Mouse (Mus musculus) MEL (cell line): Measurements from ENCODE around the gene Cysrt1. TPM values are rescaled to one million over a fixed set of nuclear protein-coding genes. Genes with fewer than 3 reads are reported as not detected.

Experiments used
- DNase-seq: peaks from one replicate; pipeline ENCODE4 v3.0.0; 2011; ENCODE audit warnings: low read depth, low spot score
- H3K27ac ChIP-seq: 2 replicates; pipeline ENCODE4 v1.5.1; 2012; ENCODE audit warnings: low read depth, mild to moderate bottlenecking, control low read depth, low read length, moderate library complexity; ENCODE audit not compliant: control insufficient read depth
- H3K27me3 ChIP-seq, 2 experiments: fragments of 150-350 bp in 1 of 2; sonication (generic) in 1 of 2; 2 replicates each; pipeline ENCODE4 v1.6.1; 2012; ENCODE audit warnings: low read length in 2 of 2, mild to moderate bottlenecking in 2 of 2, improper control_type of control experiment in 1 of 2, moderate library complexity in 1 of 2; ENCODE audit not compliant: insufficient read depth in 2 of 2, control insufficient read depth in 1 of 2
- H3K36me3 ChIP-seq, 2 experiments: 2 replicates each; pipeline ENCODE4 v1.6.1; 2012 to 2014; ENCODE audit warnings: low read length in 2 of 2, improper control_type of control experiment in 1 of 2, inconsistent platforms in 1 of 2, mild to moderate bottlenecking in 1 of 2; ENCODE audit not compliant: insufficient read depth in 2 of 2, control insufficient read depth in 1 of 2
- H3K4me1 ChIP-seq, 2 experiments: fragments of 150-350 bp in 1 of 2; sonication (generic) in 1 of 2; 2 replicates each; pipeline ENCODE4 v1.6.1; 2012; ENCODE audit warnings: low read length in 2 of 2, improper control_type of control experiment in 1 of 2, mild to moderate bottlenecking in 1 of 2; ENCODE audit not compliant: insufficient read depth in 2 of 2, control insufficient read depth in 1 of 2
- H3K4me3 ChIP-seq, 2 experiments: fragments of 150-350 bp in 1 of 2; sonication (generic) in 1 of 2; 2 replicates each; pipeline ENCODE4 v1.5.1; 2012; ENCODE audit warnings: low read depth in 2 of 2, low read length in 2 of 2, mild to moderate bottlenecking in 2 of 2, moderate library complexity in 2 of 2, control low read depth in 1 of 2, improper control_type of control experiment in 1 of 2; ENCODE audit not compliant: control insufficient read depth in 1 of 2, insufficient read depth in 1 of 2
- H3K79me2 ChIP-seq: 2 replicates; pipeline ENCODE4 v1.6.1; 2012; ENCODE audit warnings: mild to moderate bottlenecking, low read length, moderate library complexity; ENCODE audit not compliant: control insufficient read depth, poor library complexity, insufficient read depth
- H3K9ac ChIP-seq: 2 replicates; pipeline ENCODE4 v1.6.1; 2012; ENCODE audit warnings: low read depth, mild to moderate bottlenecking, control low read depth, low read length, moderate library complexity; ENCODE audit not compliant: control insufficient read depth, poor library complexity, severe bottlenecking
- H3K9me3 ChIP-seq: fragments of 150-350 bp; sonication (generic); replicated peaks from 2 replicates; pipeline ENCODE4 v1.6.1; 2012; ENCODE audit warnings: mild to moderate bottlenecking, low read length, improper control_type of control experiment, moderate library complexity; ENCODE audit not compliant: insufficient read depth
- BHLHE40 ChIP-seq: IDR thresholded peaks from 2 replicates; pipeline ENCODE4 v1.6.1; 2012; ENCODE audit warnings: low read depth, mild to moderate bottlenecking, inconsistent platforms, low read length, improper control_type of control experiment, borderline replicate concordance
- CHD1 ChIP-seq: IDR thresholded peaks from 2 replicates; pipeline ENCODE4 v1.6.1; 2012; ENCODE audit warnings: low read depth, mild to moderate bottlenecking, inconsistent platforms, low read length, improper control_type of control experiment
- CHD2 ChIP-seq: IDR thresholded peaks from 2 replicates; pipeline ENCODE4 v1.6.1; 2011; ENCODE audit warnings: low read length, improper control_type of control experiment
- CTCF ChIP-seq, 3 experiments: IDR thresholded peaks in 2 of 3; conservative IDR thresholded peaks in 1 of 3; 2 replicates each; pipeline ENCODE4 v1.5.1; 2011 to 2012; ENCODE audit warnings: low read length in 3 of 3, low read depth in 2 of 3, mild to moderate bottlenecking in 2 of 3, improper control_type of control experiment in 1 of 3, inconsistent platforms in 1 of 3, mixed read lengths in 1 of 3, moderate library complexity in 1 of 3; ENCODE audit not compliant: control insufficient read depth in 1 of 3, insufficient read depth in 1 of 3, poor library complexity in 1 of 3, severe bottlenecking in 1 of 3
- E2F4 ChIP-seq: IDR thresholded peaks from 2 replicates; pipeline ENCODE4 v1.6.1; 2011; ENCODE audit warnings: low read depth, low read length, improper control_type of control experiment, borderline replicate concordance
- ELF1 ChIP-seq: IDR thresholded peaks from 2 replicates; pipeline ENCODE4 v1.6.1; 2014; ENCODE audit warnings: low read depth, mild to moderate bottlenecking, inconsistent platforms, low read length, improper control_type of control experiment, moderate library complexity
- EP300 ChIP-seq, 2 experiments: IDR thresholded peaks; 2 replicates each; pipeline ENCODE4 v1.6.1; 2011; ENCODE audit warnings: improper control_type of control experiment in 2 of 2, low read length in 2 of 2, low read depth in 1 of 2, mild to moderate bottlenecking in 1 of 2
- GABPA ChIP-seq: IDR thresholded peaks from 2 replicates; pipeline ENCODE4 v1.6.1; 2012; ENCODE audit warnings: low read depth, mild to moderate bottlenecking, inconsistent platforms, low read length, improper control_type of control experiment, moderate library complexity
- GATA1 ChIP-seq: IDR thresholded peaks from 2 replicates; pipeline ENCODE4 v1.6.1; 2011; ENCODE audit warnings: low read depth, low read length, improper control_type of control experiment
- HCFC1 ChIP-seq: IDR thresholded peaks from 2 replicates; pipeline ENCODE4 v1.6.1; 2012; ENCODE audit warnings: low read depth, mild to moderate bottlenecking, inconsistent platforms, low read length, improper control_type of control experiment, moderate library complexity
- JUND ChIP-seq: IDR thresholded peaks from 2 replicates; pipeline ENCODE4 v1.6.1; 2011; ENCODE audit warnings: low read depth, mild to moderate bottlenecking, improper control_type of control experiment, low read length
- KAT2A ChIP-seq: conservative IDR thresholded peaks from 2 replicates; pipeline ENCODE4 v1.6.1; 2012; ENCODE audit warnings: low read depth, low read length, improper control_type of control experiment, inconsistent platforms
- MAFK ChIP-seq: IDR thresholded peaks from 2 replicates; pipeline ENCODE4 v1.6.1; 2011; ENCODE audit warnings: low read depth, mild to moderate bottlenecking, low read length, improper control_type of control experiment, borderline replicate concordance
- MAZ ChIP-seq: IDR thresholded peaks from 2 replicates; pipeline ENCODE4 v1.6.1; 2012; ENCODE audit warnings: low read depth, mild to moderate bottlenecking, inconsistent platforms, low read length, improper control_type of control experiment
- MEF2A ChIP-seq: IDR thresholded peaks from 2 replicates; pipeline ENCODE4 v1.6.1; 2014; ENCODE audit warnings: low read depth, mild to moderate bottlenecking, inconsistent platforms, low read length, improper control_type of control experiment; ENCODE audit not compliant: poor library complexity, insufficient replicate concordance, severe bottlenecking; ENCODE audit errors: extremely low read depth
- MXI1 ChIP-seq: IDR thresholded peaks from 2 replicates; pipeline ENCODE4 v1.6.1; 2011; ENCODE audit warnings: mild to moderate bottlenecking, low read depth, low read length, improper control_type of control experiment
- MYB ChIP-seq: IDR thresholded peaks from 2 replicates; pipeline ENCODE4 v1.6.1; 2011; ENCODE audit warnings: mild to moderate bottlenecking, low read depth, low read length, improper control_type of control experiment
- NELFE ChIP-seq: IDR thresholded peaks from 2 replicates; pipeline ENCODE4 v1.6.1; 2011; ENCODE audit warnings: low read depth, low read length, improper control_type of control experiment
- NRF1 ChIP-seq: IDR thresholded peaks from 2 replicates; pipeline ENCODE4 v1.6.1; 2014; ENCODE audit warnings: low read depth, mild to moderate bottlenecking, inconsistent platforms, low read length, improper control_type of control experiment, moderate library complexity; ENCODE audit not compliant: poor library complexity, insufficient read depth, severe bottlenecking
- POLR2AphosphoS2 ChIP-seq: IDR thresholded peaks from 2 replicates; pipeline ENCODE4 v1.6.1; 2011; ENCODE audit warnings: low read length, improper control_type of control experiment
- POLR2AphosphoS5 ChIP-seq: IDR thresholded peaks from 2 replicates; pipeline ENCODE4 v1.6.1; 2012; ENCODE audit warnings: low read depth, borderline replicate concordance, mild to moderate bottlenecking, inconsistent platforms, low read length, moderate library complexity, mixed read lengths
- RAD21 ChIP-seq: IDR thresholded peaks from 2 replicates; pipeline ENCODE4 v1.6.1; 2011; ENCODE audit warnings: mild to moderate bottlenecking, low read depth, low read length, improper control_type of control experiment
- RCOR1 ChIP-seq: IDR thresholded peaks from 2 replicates; pipeline ENCODE4 v1.6.1; 2012; ENCODE audit warnings: low read depth, mild to moderate bottlenecking, inconsistent platforms, low read length, improper control_type of control experiment
- SIN3A ChIP-seq: IDR thresholded peaks from 2 replicates; pipeline ENCODE4 v1.6.1; 2012; ENCODE audit warnings: low read length, improper control_type of control experiment, inconsistent platforms
- SMC3 ChIP-seq: IDR thresholded peaks from 2 replicates; pipeline ENCODE4 v1.6.1; 2011; ENCODE audit warnings: low read depth, low read length, improper control_type of control experiment
- TAL1 ChIP-seq: IDR thresholded peaks from 2 replicates; pipeline ENCODE4 v1.6.1; 2012; ENCODE audit warnings: mild to moderate bottlenecking, inconsistent platforms, low read length, moderate library complexity, mixed read lengths
- TCF12 ChIP-seq: IDR thresholded peaks from 2 replicates; pipeline ENCODE4 v1.6.1; 2014; ENCODE audit warnings: low read depth, mild to moderate bottlenecking, inconsistent platforms, low read length, improper control_type of control experiment, moderate library complexity
- UBTF ChIP-seq: IDR thresholded peaks from 2 replicates; pipeline ENCODE4 v1.6.1; 2012; ENCODE audit warnings: low read depth, mild to moderate bottlenecking, inconsistent platforms, low read length, improper control_type of control experiment, moderate library complexity, borderline replicate concordance; ENCODE audit not compliant: insufficient read depth
- ZC3H11A ChIP-seq: IDR thresholded peaks from 2 replicates; pipeline ENCODE4 v1.6.1; 2012; ENCODE audit warnings: low read depth, mild to moderate bottlenecking, inconsistent platforms, low read length, improper control_type of control experiment
- ZNF384 ChIP-seq: IDR thresholded peaks from 2 replicates; pipeline ENCODE4 v1.6.1; 2012; ENCODE audit warnings: low read depth, mild to moderate bottlenecking, inconsistent platforms, low read length, improper control_type of control experiment
- polyA plus RNA-seq, 2 experiments: library from polyadenylated mRNA; stranded (reverse) in 1 of 2; unstranded in 1 of 2; fragments of >175 nt in 1 of 2; fragments of >200 nt in 1 of 2; gene quantifications; 2 replicates each; pipeline versions ENCODE4 v1.2.1 to v1.2.4; 2012; ENCODE audit warnings: low replicate concordance in 2 of 2, low read depth in 1 of 2; ENCODE audit not compliant: insufficient read length in 2 of 2, insufficient read depth in 1 of 2, missing spikeins in 1 of 2
- total RNA-seq: library from RNA; depleted of rRNA; stranded (reverse); fragments of 300-350 nt; gene quantifications from 2 replicates; pipeline ENCODE4 v1.2.3, GENCODE M21; 2012

Cysrt1 gene
- total and polyA plus RNA-seq, 3 experiments = 0.15 to 0.19 TPM; not detected in 1

DNA sequence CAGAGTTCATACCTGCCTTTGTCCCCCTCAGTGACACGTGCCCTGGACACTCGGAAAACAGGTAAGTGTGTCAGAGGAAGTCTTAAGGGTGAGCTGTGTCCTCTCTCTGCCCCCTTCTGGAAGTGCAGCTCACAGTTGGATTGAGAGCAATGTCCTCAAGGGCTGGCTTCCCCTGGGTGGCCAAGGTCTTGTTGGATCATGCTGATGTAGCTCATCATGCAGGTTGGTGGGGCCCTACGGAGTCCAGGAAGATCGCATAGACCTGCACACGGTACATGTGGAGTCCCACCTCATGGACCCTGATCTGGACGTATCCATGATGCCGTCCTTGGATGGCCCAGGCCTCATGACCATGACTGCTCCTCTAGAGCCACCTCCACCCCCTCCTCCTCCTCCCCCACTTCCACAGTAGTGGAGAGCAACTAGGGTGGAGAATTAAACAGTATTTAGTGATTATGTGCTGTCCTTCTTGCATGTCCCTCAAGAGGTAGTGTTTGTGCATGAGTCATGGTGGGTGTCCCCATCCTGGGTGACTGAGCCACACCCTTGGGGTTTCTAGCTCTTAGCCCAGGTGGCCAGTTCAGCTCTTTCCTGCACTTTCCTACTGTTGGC, 46.6 kb upstream of the Cysrt1 start:
- H3K36me3 ChIP-seq = peaks cover 0 to 11% of the 10 kb centered on the region in 2 experiments; a peak in 2 of 4 replicates
- H3K4me3 ChIP-seq = no peak overlapping the region
- H3K27ac ChIP-seq = no peak overlapping the region
- no peaks in the 10 kb centered on the region for H3K9me3 ChIP-seq
- DNase-seq = no peak
- peaks cover 7 to 35% of the 10 kb centered on the region in 2 experiments for H3K4me1 ChIP-seq
- no peaks in the 10 kb centered on the region for H3K79me2 ChIP-seq
- no peak overlapping the region for H3K9ac ChIP-seq
- H3K27me3 ChIP-seq = no peaks in the 10 kb centered on the region
- TF ChIP-seq TAL1 (no peak), MAZ (no peak), UBTF (no peak), TCF12 (no peak), MXI1 (no peak), ZNF384 (no peak), CHD1 (no peak), EP300 (IDR thresholded peaks at IDR 0.05; ENCODE audit: low read depth in 1 of 2, low read length in 2 of 2) (no peak), ELF1 (no peak), MAFK (no peak), NRF1 (no peak), RAD21 (no peak), NELFE (no peak), CHD2 (no peak), POLR2AphosphoS5 (no peak), POLR2AphosphoS2 (no peak), ZC3H11A (no peak), JUND (no peak), SIN3A (no peak), GATA1 (no peak)
- TF ChIP-seq, all 39 proteins: peak for 0

DNA sequence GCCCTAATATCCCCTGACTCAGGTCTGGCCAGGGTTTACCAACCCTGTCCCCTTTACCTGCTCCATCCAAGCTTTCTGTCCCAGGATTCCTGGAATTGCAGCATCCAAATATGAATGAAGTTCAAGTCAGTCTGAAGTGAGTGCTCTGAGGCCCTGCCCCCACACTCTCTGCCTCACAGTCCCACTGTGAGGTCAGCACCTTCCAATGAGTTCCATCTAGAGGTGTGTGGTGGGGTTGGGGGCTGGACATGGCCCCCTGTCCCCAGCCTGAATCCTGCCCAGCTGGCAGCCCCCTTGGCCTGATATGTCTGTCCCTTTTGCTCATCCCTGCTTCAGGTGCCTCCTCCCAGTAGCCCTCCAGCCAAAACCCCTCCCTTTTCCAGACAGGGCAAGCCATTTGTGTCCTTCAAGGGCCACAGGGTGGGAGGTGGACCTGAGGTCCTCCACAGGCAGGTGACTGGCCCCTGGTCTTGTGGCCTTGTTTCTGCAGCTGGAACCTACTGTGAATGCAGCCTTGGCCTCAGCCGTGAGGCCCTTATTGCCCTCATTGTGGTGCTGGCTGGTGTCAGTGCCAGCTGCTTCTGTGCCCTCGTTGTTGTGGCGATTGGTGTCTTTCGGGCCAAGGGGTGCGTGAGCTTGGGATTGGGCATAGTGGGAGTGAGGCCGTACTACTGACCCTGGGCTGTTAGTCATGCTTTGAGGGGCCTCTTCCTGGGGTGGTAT, 45.8 kb upstream of the Cysrt1 start, which contains the start of gene Tmem210:
Gene Tmem210 (plus strand): TSS at position 219 of the 723 bp plus-strand sequence.
- no peak for DNase-seq
- H3K9ac ChIP-seq = no peak within 1 kb of the TSS
- H3K27ac ChIP-seq = peak within 1 kb of the TSS; percentile 50
- no peaks in the 10 kb centered on the region for H3K9me3 ChIP-seq
- peaks cover 7 to 35% of the 10 kb centered on the region in 2 experiments for H3K4me1 ChIP-seq
- H3K27me3 ChIP-seq = no peaks in the 10 kb centered on the region
- TF ChIP-seq CTCF (IDR thresholded peaks at IDR 0.05 in 2 of 3, conservative IDR thresholded peaks at IDR 0.05 in 1 of 3; ENCODE audit: control insufficient read depth in 1 of 3, insufficient read depth in 1 of 3, low read depth in 2 of 3, low read length in 3 of 3, poor library complexity in 1 of 3, severe bottlenecking in 1 of 3) (no peak), SMC3 (no peak), BHLHE40 (no peak), MYB (no peak), ZNF384 (no peak), NRF1 (no peak), RCOR1 (no peak), JUND (no peak), MEF2A (no peak), CHD2 (no peak), KAT2A (no peak), CHD1 (no peak), NELFE (no peak), GABPA (no peak), E2F4 (no peak), ZC3H11A (no peak), HCFC1 (no peak), UBTF (no peak)
- no peaks in the 10 kb centered on the region for H3K79me2 ChIP-seq
- no peak within 1 kb of the TSS for H3K4me3 ChIP-seq
- peaks cover 0 to 11% of the 10 kb centered on the region in 2 experiments; a peak in 2 of 4 replicates for H3K36me3 ChIP-seq
